Mouse (Mus musculus) neutrophil, adult 83 days (primary cell): Measurements from ENCODE around the gene Cap2. TPM values are rescaled to one million over a fixed set of nuclear protein-coding genes. Genes with fewer than 3 reads are reported as not detected.

Experiments
- total RNA-seq, 2 experiments: library from RNA; stranded (reverse); gene quantifications; one replicate each; pipeline ENCODE4 v1.2.4; 2023

Cap2 gene
- 10 to 100 TPM; 38.2 to 40.6 TPM for total RNA-seq

GRCm38 (mm10) chr13:46501800-46502389 is at the start of gene Cap2:
TSS of gene Cap2 (plus strand) at chr13:46501848.

GRCm38 (mm10) chr13:46669048-46669619 is 167.5 kb downstream of the Cap2 start, which contains the start of gene Fam8a1:
TSS of gene Fam8a1 (plus strand) at chr13:46669522.

Other genes with a start within 250 kb of the Cap2 start
- gene Stmnd1, start 228.1 kb upstream of the Cap2 start, total RNA-seq = not detected
- under 1 TPM in 1 of 2 experiments, not detected in 1; 0.94 TPM for gene Rbm24, start 83.4 kb upstream of the Cap2 start, total RNA-seq
- gene Fam8a1, start 167.7 kb downstream of the Cap2 start, total RNA-seq = 10 to 100 TPM; 10.7 to 10.9 TPM
- gene Nup153, start 226.1 kb downstream of the Cap2 start, total RNA-seq = 10 to 100 TPM; 93.8 to 98.2 TPM